Comparison of ENCODE assay signal across 17 mouse cellular contexts in the genomic region with DNA sequence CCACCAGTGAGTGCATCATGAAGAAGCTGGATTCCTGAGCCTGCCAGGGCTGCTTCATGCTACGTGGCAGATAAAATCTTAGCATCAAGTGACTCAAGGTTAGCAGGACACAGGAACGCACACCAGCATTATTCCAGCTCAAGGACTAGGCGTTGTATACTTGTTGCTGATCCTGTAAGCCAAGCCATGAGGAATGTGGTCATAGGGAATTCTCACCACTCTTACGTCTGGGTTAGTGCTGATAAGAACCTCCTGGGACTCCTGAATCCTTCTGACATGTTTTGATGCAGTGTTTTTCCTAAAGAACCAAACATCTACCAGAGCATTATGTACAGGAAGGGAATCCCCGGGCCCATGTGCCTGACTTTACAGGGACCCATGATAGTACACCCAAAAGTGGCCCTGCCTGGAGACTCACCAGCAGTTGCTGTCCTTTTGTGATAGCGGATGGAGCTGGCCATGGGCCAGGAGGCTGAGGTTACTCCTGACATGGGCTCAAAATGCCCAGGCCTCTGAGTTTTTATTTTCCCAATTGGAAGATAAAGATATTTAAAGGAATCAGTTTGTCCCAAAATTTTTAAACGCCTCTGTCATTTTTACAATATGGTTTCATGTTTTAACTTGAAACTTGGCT. TPM values are rescaled to one million over a fixed set of nuclear protein-coding genes. Genes with fewer than 3 reads are reported as not detected.
A peak's percentile ranks its signal among the peaks of the same experiment; 100 is the strongest.
DNase-seq lines count a peak whose midpoint lies in the region; ATAC-seq and TF ChIP-seq lines count a peak whose summit lies in the region.
"Had no signal": no experiment of that assay in that cellular context is flagged by ENCODE, and none has a peak within 500 bp of the region (broad histone marks: within the 10 kb centered on the region; RNA-seq: fewer than 3 reads in every experiment).

No protein-coding gene starts in this region.

- WGBS in heart, embryonic 15.5 days = 25% methylated on average over 7 of the region's 7 CpGs
- 86% methylated on average over 7 of the region's 7 CpGs for WGBS in hindbrain, embryonic 16.5 days

- no peak for TF ChIP-seq CTCF in gastrocnemius, adult 2 months (IDR thresholded peaks at IDR 0.05)
- no peak for TF ChIP-seq CTCF in layer of hippocampus, adult 2 months (conservative IDR thresholded peaks at IDR 0.05)

- ATAC-seq in heart, embryonic 15.5 days (replicated peaks; ENCODE audit: insufficient number of reproducible peaks, insufficient read depth, low FRiP score, low read depth) = no peak
- peak; percentile 25; the same call in 1 of the 2 replicates for ATAC-seq in megakaryocyte progenitor cell, adult 5-6 weeks (replicated peaks; ENCODE audit: poor library complexity)
- ATAC-seq in hindbrain, embryonic 16.5 days = no peak
- ATAC-seq: hindbrain, postnatal 0 days had no signal

- no peak overlapping the region for H3K4me2 ChIP-seq in heart, embryonic 15.5 days
- H3K4me2 ChIP-seq in hindbrain, embryonic 16.5 days (ENCODE audit: low read length) = no peak overlapping the region
- H3K4me2 ChIP-seq: embryonic facial prominence, embryonic 15.5 days; liver, embryonic 13.5 days; midbrain, embryonic 11.5 days had no signal

- H3K27ac ChIP-seq in gastrocnemius, adult 2 months = peak overlapping the region; percentile 97; the same call in 1 of the 2 replicates
- peak overlapping the region; percentile 43; the same call in 1 of the 2 replicates for H3K27ac ChIP-seq in layer of hippocampus, adult 2 months
- peak overlapping the region; percentile 32 for H3K27ac ChIP-seq in heart, embryonic 15.5 days
- no peak overlapping the region for H3K27ac ChIP-seq in hindbrain, embryonic 16.5 days (ENCODE audit: low read depth, low read length)
- H3K27ac ChIP-seq: embryonic facial prominence, embryonic 15.5 days; hindbrain, postnatal 0 days; liver, embryonic 13.5 days had no signal

- no peaks in the 10 kb centered on the region for H3K9me3 ChIP-seq in heart, embryonic 15.5 days (replicated peaks)
- no peaks in the 10 kb centered on the region for H3K9me3 ChIP-seq in hindbrain, embryonic 16.5 days (ENCODE audit: control insufficient read depth, low read length)
- H3K9me3 ChIP-seq: embryonic facial prominence, embryonic 15.5 days; liver, embryonic 13.5 days had no signal

- no peaks in the 10 kb centered on the region; the same call in 1 of the 2 replicates for H3K27me3 ChIP-seq in heart, embryonic 15.5 days
- no peaks in the 10 kb centered on the region for H3K27me3 ChIP-seq in hindbrain, embryonic 16.5 days (replicated peaks; ENCODE audit: control insufficient read depth, insufficient read depth, low read length)
- H3K27me3 ChIP-seq: embryonic facial prominence, embryonic 15.5 days; liver, embryonic 13.5 days had no signal

- peaks cover 14% of the 10 kb centered on the region for H3K4me1 ChIP-seq in heart, embryonic 15.5 days (replicated peaks)
- no peaks in the 10 kb centered on the region for H3K4me1 ChIP-seq in hindbrain, embryonic 16.5 days (ENCODE audit: control insufficient read depth, insufficient read depth, low read depth, low read length)
- H3K4me1 ChIP-seq: liver, embryonic 13.5 days had no signal

- DNase-seq in gastrocnemius, adult 2 months = no peak
- no peak for DNase-seq in gastrocnemius, adult 8-10 months (ENCODE audit: low spot score in 2 of 2)
- DNase-seq in layer of hippocampus, adult 2 months (ENCODE audit: low spot score in 2 of 2) = no peak
- DNase-seq in layer of hippocampus, adult 9-10 months (ENCODE audit: low spot score) = no peak
- DNase-seq: cerebellum, adult 18-20 months; kidney, adult 8-10 months; liver, embryonic 13.5 days; lung, postnatal 10 days; thymus, postnatal 4 days had no signal

- no peak overlapping the region for H3K9ac ChIP-seq in heart, embryonic 15.5 days
- no peak overlapping the region for H3K9ac ChIP-seq in hindbrain, embryonic 16.5 days (ENCODE audit: low read depth, low read length)
- H3K9ac ChIP-seq: embryonic facial prominence, embryonic 15.5 days; liver, embryonic 13.5 days had no signal

- H3K4me3 ChIP-seq in gastrocnemius, adult 2 months = no peak overlapping the region
- no peak overlapping the region for H3K4me3 ChIP-seq in layer of hippocampus, adult 2 months
- no peak overlapping the region for H3K4me3 ChIP-seq in heart, embryonic 15.5 days
- no peak overlapping the region for H3K4me3 ChIP-seq in hindbrain, embryonic 16.5 days (ENCODE audit: low read length)
- H3K4me3 ChIP-seq: embryonic facial prominence, embryonic 15.5 days; liver, embryonic 13.5 days; myocyte had no signal

- H3K36me3 ChIP-seq in heart, embryonic 15.5 days = no peaks in the 10 kb centered on the region
- no peaks in the 10 kb centered on the region for H3K36me3 ChIP-seq in hindbrain, embryonic 16.5 days (ENCODE audit: control insufficient read depth, insufficient read depth, low read length)
- H3K36me3 ChIP-seq: embryonic facial prominence, embryonic 15.5 days; G1E; liver, embryonic 13.5 days had no signal

- intact Hi-C loops in gastrocnemius, adult 2 months (cut with DNase I) = loop anchor here (5.0 to 10.0 kb wide), 2 partner anchors 33 to 131 kb away; no protein-coding TSS in a partner anchor

RNA-seq across cellular contexts. Expression of a gene that starts 25.9 kb away (rescaled TPM):
- total RNA-seq in gastrocnemius, adult 2 months (2021) = 100 to 1,000 TPM in 1 of 2 experiments, 10 to 100 TPM in 1; 86.7 to 120 TPM
- 100 to 1,000 TPM in 3 of 4 experiments, 10 to 100 TPM in 1; 92.5 to 116 (median 107) TPM for total RNA-seq in gastrocnemius, adult 8-10 months (2022)
- 10 to 100 TPM; 34.4 to 34.6 TPM for total RNA-seq in layer of hippocampus, adult 2 months (2021)
- polyA plus RNA-seq in heart, embryonic 15.5 days (2015; fragmentation: Nextera tagmentation; extraction: Ambion mirVana) = 24.4 and 29.9 TPM in 2 replicates
- 16.5 and 16.9 TPM in 2 replicates for total RNA-seq in megakaryocyte progenitor cell, adult 5-6 weeks (2015)
- total RNA-seq in megakaryocyte progenitor cell, adult 5-6 weeks (2017) = 18.7 and 20.4 TPM in 2 replicates
- polyA plus RNA-seq in hindbrain, embryonic 16.5 days (2015; fragmentation: Nextera tagmentation; extraction: Ambion mirVana) = 18.7 and 20.9 TPM in 2 replicates
- polyA plus RNA-seq: G1E had no signal
